Mouse (Mus musculus): ENCODE data around the gene Fam181a. TPM values are rescaled to one million over a fixed set of nuclear protein-coding genes. Genes with fewer than 3 reads are reported as not detected.

Gene Fam181a
- total and polyA plus RNA-seq, 3 experiments: not detected

DNA sequence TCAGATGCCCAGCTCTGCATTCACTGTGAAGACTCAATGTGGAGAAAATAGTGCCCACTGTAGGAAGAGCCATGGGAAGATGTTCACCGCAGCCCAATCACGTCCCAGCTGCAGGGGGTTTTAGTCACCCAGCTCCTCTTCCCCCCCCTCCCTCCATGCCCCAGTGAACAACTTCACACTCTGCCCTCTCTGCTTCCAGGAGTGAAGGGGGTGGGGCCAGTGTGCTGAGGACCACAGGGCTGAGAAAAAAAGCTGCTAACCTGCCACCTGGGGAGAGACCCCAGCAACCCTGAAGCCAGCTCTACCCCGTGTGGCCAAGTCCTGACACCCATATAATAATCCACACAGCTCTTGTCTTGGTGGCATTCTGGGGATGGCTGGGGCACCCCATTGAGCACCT is 44.2 kb upstream of the Fam181a start:
- Histone ChIP-seq H3K79me2 (replicated peaks; ENCODE audit: control insufficient read depth, extremely low read depth, insufficient read depth, poor library complexity, severe bottlenecking) (no peaks in the 10 kb centered on the region), H3K4me3 (replicated peaks in 1 of 3; ENCODE audit: low read depth in 2 of 3, low read length in 2 of 3, poor library complexity in 1 of 3) (no peak overlapping the region), H3K9ac (ENCODE audit: insufficient read depth, low read depth) (no peak overlapping the region), H3K36me3 (replicated peaks in 1 of 2; ENCODE audit: control insufficient read depth in 1 of 2, insufficient read depth in 1 of 2, low read length in 1 of 2) (no peaks in the 10 kb centered on the region), H3K9me3 (replicated peaks; ENCODE audit: low read length) (no peaks in the 10 kb centered on the region), H3K4me2 (ENCODE audit: insufficient read depth, low read depth, poor library complexity, severe bottlenecking) (no peak overlapping the region), H3K27me3 (replicated peaks) (no peaks in the 10 kb centered on the region), H3K27ac (ENCODE audit: insufficient read depth, low read depth) (no peak overlapping the region), H3K4me1 (ENCODE audit: control insufficient read depth in 1 of 2, insufficient read depth in 2 of 2) (peaks cover 2 to 17% of the 10 kb centered on the region in 2 experiments; a peak in 3 of 4 replicates)
- no peak for DNase-seq (ENCODE audit: extremely low read depth)
- TF ChIP-seq RAD21 (IDR thresholded peaks at IDR 0.05; ENCODE audit: low read depth, low read length): no peak
- dilution Hi-C loops (cut with MboI; ENCODE audit: extremely low pct_ligation_motif_present, extremely low pct_unique_long_range_greater_than_20kb, low sequenced_read_pairs) (no loop called here), in situ Hi-C loops (cut with MboI; ENCODE audit: low pct_ligation_motif_present, low pct_unique_long_range_greater_than_20kb, low sequenced_read_pairs) (no loop called here)

DNA sequence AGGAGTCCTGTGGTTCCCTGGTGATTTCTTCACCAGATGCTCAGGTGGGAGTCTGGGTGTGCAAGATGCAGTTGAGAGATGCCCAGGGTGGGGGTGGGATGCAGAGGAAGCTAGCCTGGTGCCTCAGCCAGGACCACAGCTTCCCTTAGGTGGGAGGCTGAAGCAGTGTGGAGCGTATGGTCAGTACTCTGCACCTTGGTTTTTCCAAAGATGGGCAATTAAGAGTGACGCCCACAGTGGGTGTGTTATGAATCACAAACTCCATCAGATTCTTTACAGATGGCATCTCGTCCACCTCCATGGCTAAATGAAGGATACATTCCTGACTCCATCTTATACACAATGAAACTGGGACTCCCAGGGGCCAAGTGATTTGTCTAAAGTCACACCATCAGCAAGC is 38.6 kb upstream of the Fam181a start:
- no peak for TF ChIP-seq ELF1 (IDR thresholded peaks at IDR 0.05; ENCODE audit: low read depth, low read length)
- no peak for TF ChIP-seq RCOR1 (conservative IDR thresholded peaks at IDR 0.05; ENCODE audit: low read depth, low read length)
- no peak for TF ChIP-seq E2F4 (IDR thresholded peaks at IDR 0.05; ENCODE audit: insufficient replicate concordance, low read depth, low read length)
- TF ChIP-seq MAFK (IDR thresholded peaks at IDR 0.05; ENCODE audit: insufficient replicate concordance, low read length): no peak
- TF ChIP-seq JUN (IDR thresholded peaks at IDR 0.05; ENCODE audit: insufficient read depth, low read depth, low read length): no peak
- TF ChIP-seq ZMIZ1 (IDR thresholded peaks at IDR 0.05; ENCODE audit: low read depth, low read length): no peak
- no peak for TF ChIP-seq BHLHE40 (IDR thresholded peaks at IDR 0.05; ENCODE audit: low read depth, low read length)
- no peak for TF ChIP-seq KAT2A (IDR thresholded peaks at IDR 0.05; ENCODE audit: insufficient replicate concordance, low read length)
- TF ChIP-seq ETS1 (conservative IDR thresholded peaks at IDR 0.05; ENCODE audit: low read depth, low read length): no peak
- TF ChIP-seq USF2 (conservative IDR thresholded peaks at IDR 0.05; ENCODE audit: low read depth, low read length): no peak
- no peak for TF ChIP-seq MAX (IDR thresholded peaks at IDR 0.05; ENCODE audit: low read length)
- Histone ChIP-seq H3K4me3 (replicated peaks in 1 of 3; ENCODE audit: low read depth in 2 of 3, low read length in 2 of 3, poor library complexity in 1 of 3) (no peak overlapping the region), H3K9me3 (replicated peaks; ENCODE audit: low read length) (no peaks in the 10 kb centered on the region), H3K79me2 (replicated peaks; ENCODE audit: control insufficient read depth, extremely low read depth, insufficient read depth, poor library complexity, severe bottlenecking) (no peaks in the 10 kb centered on the region), H3K4me2 (ENCODE audit: insufficient read depth, low read depth, poor library complexity, severe bottlenecking) (no peak overlapping the region), H3K36me3 (replicated peaks in 1 of 2; ENCODE audit: control insufficient read depth in 1 of 2, insufficient read depth in 1 of 2, low read length in 1 of 2) (no peaks in the 10 kb centered on the region), H3K27me3 (replicated peaks) (no peaks in the 10 kb centered on the region), H3K4me1 (ENCODE audit: control insufficient read depth in 1 of 2, insufficient read depth in 2 of 2) (peaks cover 19 to 39% of the 10 kb centered on the region in 2 experiments), H3K9ac (ENCODE audit: insufficient read depth, low read depth) (no peak overlapping the region), H3K27ac (ENCODE audit: insufficient read depth, low read depth) (no peak overlapping the region)
- dilution Hi-C loops (cut with MboI; ENCODE audit: extremely low pct_ligation_motif_present, extremely low pct_unique_long_range_greater_than_20kb, low sequenced_read_pairs): no loop called here
- in situ Hi-C loops (cut with MboI; ENCODE audit: low pct_ligation_motif_present, low pct_unique_long_range_greater_than_20kb, low sequenced_read_pairs): no loop called here
- no peak for DNase-seq (ENCODE audit: extremely low read depth)

DNA sequence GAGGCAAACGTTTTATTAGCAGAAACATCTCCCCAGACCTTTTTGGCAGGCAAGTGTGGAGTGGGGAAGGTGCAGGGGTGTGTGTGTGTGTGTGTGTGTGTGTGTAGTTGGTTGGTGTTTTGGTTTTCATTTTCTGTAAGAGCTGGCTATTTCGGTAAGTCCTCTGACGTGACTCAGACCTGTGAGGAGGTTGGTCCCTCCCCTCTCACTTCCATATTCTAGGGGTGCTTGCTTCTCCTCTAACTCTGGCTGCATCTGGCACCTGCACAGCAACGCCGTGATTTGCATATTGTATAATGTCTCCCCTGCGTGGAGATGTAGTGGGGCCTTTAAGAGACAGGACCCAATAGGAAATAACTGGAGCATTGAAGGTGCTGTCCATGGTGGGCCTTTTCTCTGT is 37.7 kb upstream of the Fam181a start:
- Histone ChIP-seq H3K79me2 (replicated peaks; ENCODE audit: control insufficient read depth, extremely low read depth, insufficient read depth, poor library complexity, severe bottlenecking) (no peaks in the 10 kb centered on the region), H3K36me3 (replicated peaks in 1 of 2; ENCODE audit: control insufficient read depth in 1 of 2, insufficient read depth in 1 of 2, low read length in 1 of 2) (no peaks in the 10 kb centered on the region), H3K27ac (ENCODE audit: insufficient read depth, low read depth) (no peak overlapping the region), H3K9ac (ENCODE audit: insufficient read depth, low read depth) (no peak overlapping the region), H3K4me1 (ENCODE audit: control insufficient read depth in 1 of 2, insufficient read depth in 2 of 2) (peaks cover 18 to 35% of the 10 kb centered on the region in 2 experiments), H3K4me3 (replicated peaks in 1 of 3; ENCODE audit: low read depth in 2 of 3, low read length in 2 of 3, poor library complexity in 1 of 3) (no peak overlapping the region), H3K4me2 (ENCODE audit: insufficient read depth, low read depth, poor library complexity, severe bottlenecking) (peak overlapping the region; percentile 32), H3K9me3 (replicated peaks; ENCODE audit: low read length) (peaks cover 5% of the 10 kb centered on the region), H3K27me3 (replicated peaks) (no peaks in the 10 kb centered on the region)
- DNase-seq (ENCODE audit: extremely low read depth): peak; percentile 88
- in situ Hi-C loops (cut with MboI; ENCODE audit: low pct_ligation_motif_present, low pct_unique_long_range_greater_than_20kb, low sequenced_read_pairs) (no loop called here), dilution Hi-C loops (cut with MboI; ENCODE audit: extremely low pct_ligation_motif_present, extremely low pct_unique_long_range_greater_than_20kb, low sequenced_read_pairs) (no loop called here)
- TF ChIP-seq USF1 (IDR thresholded peaks at IDR 0.05; ENCODE audit: low read depth, low read length) (no peak), UBTF (IDR thresholded peaks at IDR 0.05; ENCODE audit: low read depth, low read length) (no peak), TBP (conservative IDR thresholded peaks at IDR 0.05; ENCODE audit: low read depth, low read length) (0 out of 2 replicates have a peak, but pooled peaks have one; percentile 9), MAX (IDR thresholded peaks at IDR 0.05; ENCODE audit: low read length) (no peak), IRF4 (IDR thresholded peaks at IDR 0.05; ENCODE audit: low read depth, low read length) (peak; percentile 85), USF2 (conservative IDR thresholded peaks at IDR 0.05; ENCODE audit: low read depth, low read length) (no peak), HCFC1 (IDR thresholded peaks at IDR 0.05; ENCODE audit: low read depth, low read length) (no peak), MAFK (IDR thresholded peaks at IDR 0.05; ENCODE audit: insufficient replicate concordance, low read length) (no peak), ZNF384 (IDR thresholded peaks at IDR 0.05; ENCODE audit: low read depth, low read length) (no peak), ZC3H11A (IDR thresholded peaks at IDR 0.05; ENCODE audit: low read depth, low read length) (no peak), MAZ (IDR thresholded peaks at IDR 0.05; ENCODE audit: low read depth, low read length) (no peak), MYC (IDR thresholded peaks at IDR 0.05; ENCODE audit: low read depth, low read length) (peak; percentile 64; the same call in 1 of the 2 replicates), JUN (IDR thresholded peaks at IDR 0.05; ENCODE audit: insufficient read depth, low read depth, low read length) (peak; percentile 59), JUND (conservative IDR thresholded peaks at IDR 0.05; ENCODE audit: low read depth, low read length) (peak; percentile 51; the same call in 1 of the 2 replicates), MEF2A (IDR thresholded peaks at IDR 0.05; ENCODE audit: borderline replicate concordance, low read depth, low read length) (peak; percentile 94), TCF12 (IDR thresholded peaks at IDR 0.05; ENCODE audit: low read depth, low read length) (no peak; the same call in 1 of the 2 replicates), EP300 (IDR thresholded peaks at IDR 0.05; ENCODE audit: low read length) (peak; percentile 88), KAT2A (IDR thresholded peaks at IDR 0.05; ENCODE audit: insufficient replicate concordance, low read length) (no peak)

Measured in CH12.LX (cell line).